Mouse (Mus musculus): ENCODE results near the gene Olfr1444.

Gene Olfr1444

GRCm38 (mm10) chr19:12856983-12857382, at the start of gene Olfr1444:
Gene Olfr1444, plus strand, starts transcription at chr19:12857283.
- DNase-seq: no peak

DNA sequence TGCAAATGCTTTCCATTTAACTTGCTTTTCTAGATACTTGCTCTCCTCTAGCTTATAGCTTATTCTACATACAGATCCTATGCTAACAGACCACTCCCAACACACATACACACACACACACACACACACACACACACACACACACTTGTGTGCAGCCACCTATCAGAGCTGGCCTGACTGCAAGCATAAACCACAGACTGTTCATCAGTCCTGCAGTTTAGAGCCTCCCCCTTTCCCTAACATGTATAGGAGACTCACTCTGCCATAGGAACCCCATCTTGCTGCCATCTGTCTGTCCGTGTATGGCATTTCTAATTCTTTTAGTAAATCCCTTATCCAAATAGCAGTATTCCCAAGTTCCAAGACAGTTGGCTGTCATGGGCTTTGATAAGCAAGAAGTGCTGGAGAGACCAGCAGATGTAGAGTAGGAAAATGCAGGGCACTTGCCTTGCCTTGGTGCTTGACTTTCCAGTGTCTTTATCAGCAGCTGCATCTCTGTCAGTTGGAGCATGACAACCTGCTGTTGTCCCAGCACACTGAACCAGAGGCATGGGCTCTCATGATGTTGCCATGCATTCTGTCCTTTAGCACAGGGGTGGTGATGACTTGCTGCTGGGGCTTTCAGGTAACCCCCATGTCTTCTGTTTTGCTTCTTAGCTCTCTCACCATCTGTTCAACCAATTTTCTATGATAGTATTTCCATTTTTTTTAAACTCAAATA, 44.3 kb upstream of the Olfr1444 start:
- peak; percentile 15 for DNase-seq

- DNase-seq: no peak
Measured at GRCm38 (mm10) chr19:12813883-12814282, 43.2 kb upstream of the Olfr1444 start.

DNA sequence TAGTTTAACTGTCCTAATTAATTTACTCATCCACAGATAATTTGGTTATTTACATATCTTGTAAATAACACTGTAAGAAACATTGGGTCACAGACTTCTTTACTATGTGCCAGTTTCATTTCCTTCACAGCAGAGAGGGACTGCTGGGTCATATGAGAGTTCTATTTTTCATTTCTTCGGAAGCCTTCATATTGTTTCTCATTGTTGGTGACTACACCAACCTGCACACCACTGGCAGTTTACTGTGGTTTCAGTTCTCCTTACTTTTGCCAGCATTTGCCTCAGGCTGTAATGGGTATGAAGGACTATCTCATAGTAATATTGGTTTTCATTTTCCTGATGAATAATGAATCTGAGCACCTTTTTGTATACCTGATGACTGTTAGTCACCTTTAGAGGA, 38.6 kb upstream of the Olfr1444 start:
- no peak for DNase-seq

GRCm38 (mm10) chr19:12820383-12820782, 36.7 kb upstream of the Olfr1444 start:
- DNase-seq: peak; percentile 52

- DNase-seq: peak; percentile 64
Measured at GRCm38 (mm10) chr19:12824549-12824948, 32.5 kb upstream of the Olfr1444 start.

DNA sequence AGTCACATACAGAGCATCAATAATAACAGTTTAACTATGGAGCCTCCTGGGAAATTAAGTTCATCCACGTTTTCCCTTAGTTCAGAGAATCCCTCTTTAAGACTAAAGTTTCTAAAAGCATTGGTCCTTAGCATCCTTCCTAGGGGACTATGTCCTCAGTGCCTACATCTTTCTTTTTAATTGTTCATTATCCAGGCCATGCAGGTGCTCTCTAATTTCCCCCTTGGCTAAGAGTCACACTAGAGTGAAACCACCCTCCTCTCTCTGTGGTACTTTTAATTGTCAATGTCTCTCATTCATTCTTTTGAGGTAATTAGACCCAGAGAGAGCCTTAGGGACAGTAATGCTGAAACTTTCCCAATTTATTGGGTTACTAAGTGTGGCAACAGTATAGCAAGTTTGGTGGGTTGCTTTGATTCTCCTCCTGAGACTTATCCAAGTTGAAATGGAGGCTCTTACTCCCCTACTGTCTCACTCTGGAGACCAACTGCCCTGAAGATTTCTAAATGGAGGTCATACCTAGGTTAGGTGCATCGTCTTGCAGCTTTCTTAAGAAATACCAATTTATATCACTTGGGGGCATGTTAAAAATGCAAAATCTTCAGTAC, 26.2 kb upstream of the Olfr1444 start:
- no peak for DNase-seq

- no peak for DNase-seq
Measured at GRCm38 (mm10) chr19:12831559-12831958, 25.5 kb upstream of the Olfr1444 start.

- no peak for DNase-seq
Measured at GRCm38 (mm10) chr19:12833625-12834024, 23.5 kb upstream of the Olfr1444 start.

DNA sequence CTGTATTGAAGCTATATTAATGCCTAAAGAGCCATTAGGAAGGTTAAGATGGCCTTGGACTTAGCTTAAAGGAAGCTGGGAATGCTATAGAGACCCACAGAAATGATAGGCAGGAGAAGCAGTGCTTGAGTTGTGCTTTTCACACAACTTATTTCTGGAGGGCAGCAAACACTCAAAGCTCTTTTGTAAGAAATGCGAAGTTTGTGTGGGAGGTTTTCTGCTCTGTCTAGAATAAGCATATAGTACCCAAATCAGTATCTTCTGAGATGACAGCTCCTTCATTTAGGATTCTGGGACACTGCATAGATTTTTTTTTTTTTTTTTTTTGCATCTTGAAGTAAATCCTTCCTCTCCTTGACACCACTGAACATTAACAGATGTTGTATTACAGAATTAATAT, 18.6 kb upstream of the Olfr1444 start:
- DNase-seq: no peak

GRCm38 (mm10) chr19:12846382-12846781, 10.7 kb upstream of the Olfr1444 start, which contains the start of gene Gm5244:
Gene Gm5244, plus strand, starts transcription at chr19:12846682.
- no peak for DNase-seq

- no peak for DNase-seq
Measured at GRCm38 (mm10) chr19:12883555-12883954, 26.5 kb downstream of the Olfr1444 start, which contains the start of gene Olfr1445. Gene Olfr1445, plus strand, starts transcription at chr19:12883855.

DNA sequence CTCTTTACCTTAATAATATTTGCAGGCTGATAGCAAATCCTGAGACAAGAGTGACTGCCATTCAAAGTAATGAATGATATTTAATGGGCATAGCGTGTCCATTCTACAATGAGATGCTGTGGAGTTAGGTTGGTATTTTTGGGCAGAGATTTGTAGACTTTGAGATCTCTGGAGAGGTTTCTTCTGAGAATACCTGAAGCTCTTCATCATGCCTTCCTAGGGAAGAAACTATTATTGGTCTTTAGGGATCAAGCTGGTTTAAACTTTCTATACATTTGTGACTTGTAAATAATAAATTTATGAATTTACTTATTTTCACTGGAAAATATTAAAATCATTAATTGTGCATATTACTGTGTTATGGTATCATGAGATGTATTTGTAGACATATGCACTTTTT, 36.3 kb downstream of the Olfr1444 start, which contains the start of gene Olfr1446:
Gene Olfr1446, minus strand, starts transcription at position 101 of the 400 bp plus-strand sequence.
- no peak for DNase-seq

- no peak for DNase-seq
Measured at GRCm38 (mm10) chr19:12903643-12904042, 46.6 kb downstream of the Olfr1444 start, which contains the start of gene Olfr1447. Gene Olfr1447, minus strand, starts transcription at chr19:12903743.

All from thymus, postnatal 4 days (tissue).